Mouse (Mus musculus): Measurements from ENCODE around the gene Hoxa10. TPM values are rescaled to one million over a fixed set of nuclear protein-coding genes. Genes with fewer than 3 reads are reported as not detected.

Gene Hoxa10
- polyA plus RNA-seq, 1 experiment from 2014 or later, result not detected

GRCm38 (mm10) chr6:52268756-52269155, 28.1 kb upstream of the Hoxa10 start:
- H3K36me3 ChIP-seq, result no peaks in the 10 kb centered on the region
- H3K4me2 ChIP-seq (replicated peaks), result no peak overlapping the region
- no peak overlapping the region for H3K9ac ChIP-seq (replicated peaks)
- 5% methylated on average over 3 of the region's 3 CpGs for WGBS
- H3K27ac ChIP-seq (replicated peaks), result no peak overlapping the region
- H3K4me3 ChIP-seq, result no peak overlapping the region
- H3K4me1 ChIP-seq, result no peaks in the 10 kb centered on the region
- no peak for ATAC-seq (replicated peaks)
- peaks cover 96% of the 10 kb centered on the region for H3K27me3 ChIP-seq
- no peaks in the 10 kb centered on the region for H3K9me3 ChIP-seq

- under 1% methylated on average over 7 of the region's 7 CpGs for WGBS
- Histone ChIP-seq H3K4me1 (no peaks in the 10 kb centered on the region), H3K36me3 (no peaks in the 10 kb centered on the region), H3K27ac (replicated peaks) (no peak overlapping the region), H3K9me3 (no peaks in the 10 kb centered on the region), H3K27me3 (peaks cover 96% of the 10 kb centered on the region), H3K9ac (replicated peaks) (no peak overlapping the region), H3K4me2 (replicated peaks) (no peak overlapping the region), H3K4me3 (no peak overlapping the region)
- no peak for ATAC-seq (replicated peaks)
Observed at GRCm38 (mm10) chr6:52268341-52268740, 27.7 kb upstream of the Hoxa10 start.

GRCm38 (mm10) chr6:52267691-52268090, 27.0 kb upstream of the Hoxa10 start:
- Histone ChIP-seq H3K36me3 (no peaks in the 10 kb centered on the region), H3K4me1 (no peaks in the 10 kb centered on the region), H3K27me3 (peaks cover 95% of the 10 kb centered on the region), H3K4me2 (replicated peaks) (no peak overlapping the region), H3K9me3 (no peaks in the 10 kb centered on the region), H3K4me3 (no peak overlapping the region), H3K9ac (replicated peaks) (no peak overlapping the region), H3K27ac (replicated peaks) (no peak overlapping the region)
- ATAC-seq (replicated peaks), result no peak
- WGBS, result 7% methylated on average over 3 of the region's 3 CpGs

DNA sequence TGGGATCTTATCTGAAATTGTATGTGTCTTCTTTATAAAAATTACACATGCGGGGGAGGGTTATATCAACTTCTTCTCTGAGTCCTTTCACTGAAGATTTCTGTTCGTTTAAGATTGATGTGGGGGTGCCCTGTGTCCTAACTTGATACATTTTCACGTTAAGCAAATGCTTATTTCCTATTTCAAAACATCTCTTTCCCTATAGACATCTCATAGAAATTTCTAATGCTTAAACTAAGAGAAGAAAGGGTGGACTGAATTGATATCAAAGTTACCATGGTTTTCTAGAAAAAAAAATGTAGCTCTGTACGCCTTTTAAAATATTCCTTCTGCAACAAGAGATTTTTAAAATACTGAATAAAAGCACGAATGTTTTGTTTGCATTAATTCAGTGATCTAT, 26.6 kb upstream of the Hoxa10 start:
- no peak overlapping the region for H3K4me2 ChIP-seq (replicated peaks)
- WGBS, result 13% methylated on average over 5 of the region's 5 CpGs
- ATAC-seq (replicated peaks), result no peak

GRCm38 (mm10) chr6:52266666-52266985, 26.0 kb upstream of the Hoxa10 start:
- H3K9me3 ChIP-seq, result no peaks in the 10 kb centered on the region
- H3K27ac ChIP-seq (replicated peaks), result no peak overlapping the region
- no peaks in the 10 kb centered on the region for H3K36me3 ChIP-seq
- H3K27me3 ChIP-seq, result peaks cover 97% of the 10 kb centered on the region
- no peaks in the 10 kb centered on the region for H3K4me1 ChIP-seq
- no peak overlapping the region for H3K4me2 ChIP-seq (replicated peaks)
- ATAC-seq (replicated peaks), result no peak
- no peak overlapping the region for H3K4me3 ChIP-seq
- no peak overlapping the region for H3K9ac ChIP-seq (replicated peaks)
- WGBS, result 2% methylated on average over 9 of the region's 9 CpGs

More for the DNA sequence above, 26.6 kb upstream of the Hoxa10 start:
- Histone ChIP-seq H3K27me3 (peaks cover 95% of the 10 kb centered on the region), H3K4me1 (no peaks in the 10 kb centered on the region), H3K36me3 (no peaks in the 10 kb centered on the region), H3K9ac (replicated peaks) (no peak overlapping the region), H3K27ac (replicated peaks) (no peak overlapping the region), H3K9me3 (no peaks in the 10 kb centered on the region), H3K4me3 (no peak overlapping the region)

- 1% methylated on average over 19 of the region's 19 CpGs for WGBS
- no peaks in the 10 kb centered on the region for H3K9me3 ChIP-seq
- no peak overlapping the region for H3K4me2 ChIP-seq (replicated peaks)
- no peak for ATAC-seq (replicated peaks)
- no peaks in the 10 kb centered on the region for H3K36me3 ChIP-seq
- no peak overlapping the region for H3K27ac ChIP-seq (replicated peaks)
- no peak overlapping the region for H3K9ac ChIP-seq (replicated peaks)
- H3K27me3 ChIP-seq, result peaks cover 96% of the 10 kb centered on the region
- H3K4me3 ChIP-seq, result no peak overlapping the region
- H3K4me1 ChIP-seq, result no peaks in the 10 kb centered on the region
Observed at GRCm38 (mm10) chr6:52265913-52266665, 25.4 kb upstream of the Hoxa10 start.

GRCm38 (mm10) chr6:52265306-52265912, 24.8 kb upstream of the Hoxa10 start:
- Histone ChIP-seq H3K9ac (replicated peaks) (no peak overlapping the region), H3K36me3 (no peaks in the 10 kb centered on the region), H3K9me3 (no peaks in the 10 kb centered on the region), H3K27me3 (peaks cover 95% of the 10 kb centered on the region), H3K4me1 (peaks cover 6% of the 10 kb centered on the region), H3K4me2 (replicated peaks) (no peak overlapping the region), H3K4me3 (no peak overlapping the region), H3K27ac (replicated peaks) (no peak overlapping the region)
- WGBS, result 1% methylated on average over 18 of the region's 18 CpGs
- ATAC-seq (replicated peaks), result no peak

DNA sequence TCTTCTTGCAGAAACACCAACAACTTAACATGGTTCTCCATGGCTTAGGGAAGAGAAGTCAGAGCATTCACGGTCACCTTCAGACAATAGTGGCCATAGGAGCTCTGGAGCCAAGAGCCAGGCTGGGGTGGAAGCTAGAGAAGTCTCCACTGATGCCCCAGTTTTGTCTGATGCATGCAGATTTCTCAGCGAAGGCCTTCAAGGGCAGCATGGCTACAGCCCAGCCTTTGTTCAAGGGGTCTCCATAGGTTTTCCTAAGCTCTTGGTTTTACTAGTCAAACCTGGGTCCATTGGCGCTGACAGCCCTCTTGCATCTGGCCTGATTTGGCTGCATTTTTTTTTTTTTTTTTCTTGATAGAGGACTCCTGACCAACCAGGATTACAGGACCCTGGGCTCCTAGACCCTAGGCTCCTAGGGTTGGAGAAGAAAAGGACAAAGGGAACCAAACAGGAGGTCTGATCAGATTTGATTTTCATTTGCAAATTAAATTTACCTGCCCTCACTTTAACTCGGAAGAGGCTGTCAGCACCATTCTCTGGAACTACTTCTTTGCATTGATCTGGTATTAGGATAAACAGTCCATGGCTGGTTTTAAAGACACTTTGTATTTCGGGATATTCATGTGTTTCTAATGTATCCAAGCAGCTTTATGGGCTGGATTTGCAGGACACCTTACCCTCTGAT, 23.6 kb upstream of the Hoxa10 start:
- Histone ChIP-seq H3K9me3 (no peaks in the 10 kb centered on the region), H3K4me1 (peaks cover 11% of the 10 kb centered on the region), H3K4me2 (replicated peaks) (no peak overlapping the region), H3K4me3 (no peak overlapping the region), H3K27ac (replicated peaks) (no peak overlapping the region), H3K27me3 (peaks cover 92% of the 10 kb centered on the region), H3K9ac (replicated peaks) (no peak overlapping the region), H3K36me3 (no peaks in the 10 kb centered on the region)
- no peak for ATAC-seq (replicated peaks)
- 3% methylated on average over 5 of the region's 5 CpGs for WGBS

DNA sequence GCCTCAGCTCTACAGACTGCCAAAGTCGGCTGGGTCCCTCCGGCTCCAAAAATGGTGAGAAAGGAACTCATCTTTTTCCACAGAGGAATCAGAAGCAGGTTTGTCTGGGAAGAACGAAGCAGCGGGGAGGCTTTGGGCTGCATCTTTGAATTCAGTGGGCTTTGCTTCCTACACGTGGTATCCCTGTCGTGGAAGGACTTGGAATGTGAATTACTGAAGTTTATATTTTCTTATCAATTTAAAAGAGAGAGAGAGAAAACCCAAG, 22.6 kb upstream of the Hoxa10 start:
- no peak for ATAC-seq (replicated peaks)

DNA sequence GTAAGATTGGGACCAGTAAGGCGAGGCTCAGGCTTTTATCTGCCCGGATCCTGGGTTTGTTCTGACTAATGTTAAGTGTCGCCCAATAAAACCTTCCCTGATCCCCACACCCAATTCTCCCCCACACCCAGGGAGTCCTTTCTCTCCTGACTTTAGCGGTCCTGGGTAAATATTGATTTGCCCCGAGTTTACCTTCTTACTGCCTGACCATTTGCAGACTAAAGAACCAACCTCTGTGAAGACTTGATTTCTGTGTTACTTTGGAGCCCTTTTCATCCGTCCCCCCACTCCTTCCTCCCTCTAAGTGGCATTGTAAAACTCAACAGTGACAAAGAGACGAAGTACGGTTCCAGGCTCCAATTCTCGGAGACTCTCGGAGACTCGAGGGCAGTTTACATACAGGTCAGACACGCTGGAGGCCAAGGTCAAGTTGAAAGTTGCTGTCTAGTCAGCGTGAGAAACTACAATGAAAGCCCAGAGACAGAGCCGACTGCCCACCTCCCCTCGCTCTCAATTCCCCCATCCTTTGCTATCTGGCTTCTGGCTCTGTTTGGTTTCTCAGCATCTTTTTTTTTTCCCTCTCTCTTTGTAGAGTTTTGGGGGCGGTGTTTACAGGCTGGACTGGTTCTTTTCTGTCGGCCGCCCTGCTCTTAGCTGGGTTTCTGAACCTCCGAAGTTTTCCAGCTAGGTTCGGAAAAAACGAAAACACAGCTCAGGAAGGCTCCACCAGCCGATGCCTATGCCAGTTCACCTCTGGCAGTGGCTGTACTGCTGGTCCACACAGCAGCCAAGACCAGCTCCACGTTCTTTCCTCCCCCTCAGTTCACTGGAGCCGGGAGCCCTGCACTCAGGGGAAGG, 22.0 kb upstream of the Hoxa10 start:
- H3K9ac ChIP-seq (replicated peaks), result no peak overlapping the region
- H3K27ac ChIP-seq (replicated peaks), result no peak overlapping the region
- H3K9me3 ChIP-seq, result no peaks in the 10 kb centered on the region
- no peaks in the 10 kb centered on the region for H3K36me3 ChIP-seq
- no peak overlapping the region for H3K4me3 ChIP-seq
- peaks cover 11% of the 10 kb centered on the region for H3K4me1 ChIP-seq
- no peak overlapping the region for H3K4me2 ChIP-seq (replicated peaks)
- no peak for ATAC-seq (replicated peaks)
- H3K27me3 ChIP-seq, result peaks cover 90% of the 10 kb centered on the region
- 2% methylated on average over 24 of the region's 24 CpGs for WGBS

More for the DNA sequence above, 22.6 kb upstream of the Hoxa10 start:
- H3K4me2 ChIP-seq (replicated peaks), result no peak overlapping the region
- no peaks in the 10 kb centered on the region for H3K36me3 ChIP-seq
- 1% methylated on average over 6 of the region's 6 CpGs for WGBS
- H3K4me3 ChIP-seq, result no peak overlapping the region
- no peak overlapping the region for H3K27ac ChIP-seq (replicated peaks)
- H3K27me3 ChIP-seq, result peaks cover 92% of the 10 kb centered on the region
- H3K4me1 ChIP-seq, result peaks cover 11% of the 10 kb centered on the region
- H3K9ac ChIP-seq (replicated peaks), result no peak overlapping the region
- no peaks in the 10 kb centered on the region for H3K9me3 ChIP-seq

GRCm38 (mm10) chr6:52261751-52262462, 21.3 kb upstream of the Hoxa10 start:
- no peak for ATAC-seq (replicated peaks)

More at GRCm38 (mm10) chr6:52261751-52262462, 21.3 kb upstream of the Hoxa10 start:
- Histone ChIP-seq H3K27me3 (peaks cover 92% of the 10 kb centered on the region), H3K4me1 (peaks cover 11% of the 10 kb centered on the region), H3K4me3 (no peak overlapping the region), H3K27ac (replicated peaks) (no peak overlapping the region), H3K9me3 (no peaks in the 10 kb centered on the region), H3K9ac (replicated peaks) (no peak overlapping the region), H3K36me3 (no peaks in the 10 kb centered on the region), H3K4me2 (replicated peaks) (no peak overlapping the region)
- 5% methylated on average over 9 of the region's 9 CpGs for WGBS

All from forebrain, embryonic 15.5 days (tissue).